Mouse (Mus musculus): ENCODE measurements around the gene Fbxw15.
"Not testable (repeated sequence)": the region's sequence is repeated elsewhere in the genome, so short reads cannot be mapped to it uniquely, and the experiment has no call there.

The Fbxw15 gene

GRCm38 (mm10) chr9:109568162-109568561 is at the start of gene Fbxw15:
Gene Fbxw15, minus strand, starts transcription at chr9:109568262.
- not testable (repeated sequence) for DNase-seq

DNA sequence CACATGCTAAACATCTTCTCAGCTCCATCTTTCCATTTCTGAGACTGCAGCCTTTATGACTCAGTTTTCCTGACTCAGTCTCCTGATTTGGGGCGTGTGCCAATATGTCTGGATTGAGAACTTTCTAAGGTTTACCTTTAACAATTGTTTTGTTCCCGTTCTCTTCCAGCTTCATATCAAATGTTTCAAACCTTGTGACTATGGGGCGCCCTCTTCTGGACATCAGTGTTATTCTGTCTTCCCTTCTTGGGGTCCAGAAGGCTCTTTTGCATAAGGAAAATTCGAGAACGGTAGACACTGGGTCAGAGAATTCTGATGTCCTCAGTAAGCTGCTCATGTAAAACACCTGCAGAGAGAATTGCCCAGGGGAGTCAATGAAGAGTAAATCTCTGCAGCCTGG is 38.8 kb upstream of the Fbxw15 start:
- peak; percentile 64 to 71 for DNase-seq

GRCm38 (mm10) chr9:109602128-109602527 is 34.1 kb upstream of the Fbxw15 start:
- not testable (repeated sequence) for DNase-seq

DNA sequence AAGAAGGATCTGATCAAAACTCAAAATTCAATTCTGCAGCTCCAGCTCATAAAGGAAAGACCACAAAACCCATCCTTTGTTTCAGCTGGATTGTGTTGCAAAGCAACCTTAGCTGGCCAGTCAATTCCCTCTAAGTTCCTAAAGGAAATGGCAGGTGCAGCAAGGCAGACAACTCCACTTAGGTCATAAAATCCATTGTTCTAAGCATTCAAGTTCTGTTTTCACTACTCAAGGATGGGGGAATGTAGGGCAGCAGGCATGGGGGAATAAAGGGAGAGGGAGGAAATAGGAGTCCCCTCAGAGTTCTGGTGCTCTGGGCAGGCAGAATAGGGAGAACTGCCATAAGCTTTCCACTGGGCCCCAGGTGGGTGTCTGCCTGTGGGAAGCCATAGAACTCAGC is 29.2 kb upstream of the Fbxw15 start:
- no peak for DNase-seq

DNA sequence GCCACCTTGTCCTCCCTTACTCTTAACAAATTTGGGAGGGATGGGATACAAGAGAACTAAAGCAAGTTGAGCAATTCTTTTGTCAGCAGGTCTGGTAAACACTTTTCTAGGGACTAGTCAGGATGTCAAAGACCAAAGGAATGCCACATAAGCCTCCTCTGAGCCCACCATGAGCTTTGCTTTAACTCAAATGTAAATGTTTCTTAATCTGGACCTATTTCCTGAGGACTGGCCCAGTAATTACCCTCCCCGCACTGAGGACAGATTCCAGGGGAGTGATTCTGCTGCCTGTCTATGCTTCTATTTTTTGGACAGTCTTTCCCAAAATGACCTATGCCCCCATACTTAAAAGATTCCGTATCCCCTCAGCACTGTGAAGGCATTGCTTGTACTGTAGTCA is 26.8 kb upstream of the Fbxw15 start:
- no peak for DNase-seq

GRCm38 (mm10) chr9:109565546-109565945 is 2.5 kb downstream of the Fbxw15 start:
- DNase-seq: no peak

GRCm38 (mm10) chr9:109562106-109562505 is 6.0 kb downstream of the Fbxw15 start:
- DNase-seq: peak in 1 of 2 experiments; percentile 2

DNA sequence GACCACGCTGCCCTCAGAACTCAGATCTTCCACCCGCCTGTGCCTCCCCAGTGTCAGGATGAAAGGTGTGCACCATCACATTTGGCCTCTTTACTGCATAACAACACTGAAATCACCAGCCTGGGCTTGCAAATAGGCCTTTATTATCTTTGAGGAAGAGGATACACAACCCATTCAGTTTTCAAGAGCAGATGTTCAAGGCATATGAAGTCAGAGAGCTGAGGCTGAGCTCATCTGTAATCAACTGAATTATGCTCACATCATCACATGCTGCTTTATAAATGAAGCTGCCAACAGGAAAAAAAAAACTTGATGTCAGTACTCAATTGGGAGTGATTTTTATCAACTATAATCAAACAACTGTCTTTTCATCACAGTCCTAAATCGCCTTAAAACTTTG is 15.6 kb downstream of the Fbxw15 start:
- DNase-seq: no peak

- DNase-seq: not testable (repeated sequence)
Observed at GRCm38 (mm10) chr9:109549666-109550065, 18.4 kb downstream of the Fbxw15 start.

GRCm38 (mm10) chr9:109523385-109524064 is 44.5 kb downstream of the Fbxw15 start:
- DNase-seq: peak in 1 of 2 experiments; percentile 3

All from kidney, postnatal 4 days (tissue).